Mouse (Mus musculus) forebrain, postnatal 0 days (tissue): Measurements from ENCODE around the gene Idua. TPM values are rescaled to one million over a fixed set of nuclear protein-coding genes. Genes with fewer than 3 reads are reported as not detected.

Experiments
- ATAC-seq: fragments of 200-750 bp; cut with Nextera tagmentation; 2 replicates; pipeline ENCODE4 v1.8.0; 2017; ENCODE audit warnings: mild to moderate bottlenecking, moderate library complexity
- DNase-seq: peaks from one replicate; pipeline ENCODE4 v3.0.0-alpha.2; 2015
- H3K27ac ChIP-seq: fragments of 300-500 bp; sonication (generic); 2 replicates; pipeline ENCODE4 v1.5.1; 2014; ENCODE audit warnings: low read depth, mild to moderate bottlenecking, antibody characterized with exemption, low read length, moderate library complexity, mixed read lengths
- H3K27me3 ChIP-seq: fragments of 300-500 bp; sonication (generic); 2 replicates; pipeline ENCODE4 v1.6.1; 2014; ENCODE audit warnings: mild to moderate bottlenecking, low read length, mixed read lengths; ENCODE audit not compliant: insufficient read depth
- H3K36me3 ChIP-seq: fragments of 300-500 bp; sonication (generic); 2 replicates; pipeline ENCODE4 v1.6.1; 2014; ENCODE audit warnings: mild to moderate bottlenecking, moderate library complexity; ENCODE audit not compliant: insufficient read depth
- H3K4me1 ChIP-seq: fragments of 300-500 bp; sonication (generic); 2 replicates; pipeline ENCODE4 v1.6.1; 2014; ENCODE audit warnings: antibody characterized with exemption; ENCODE audit not compliant: insufficient read depth
- H3K4me2 ChIP-seq: fragments of 300-500 bp; sonication (generic); 2 replicates; pipeline ENCODE4 v1.6.1; 2014; ENCODE audit warnings: low read depth, mild to moderate bottlenecking, moderate library complexity
- H3K4me3 ChIP-seq: fragments of 300-500 bp; sonication (generic); 2 replicates; pipeline ENCODE4 v1.5.1; 2014; ENCODE audit warnings: low read depth, low read length, mixed read lengths
- H3K9ac ChIP-seq: fragments of 300-500 bp; sonication (generic); 2 replicates; pipeline ENCODE4 v1.6.1; 2014; ENCODE audit warnings: mild to moderate bottlenecking
- H3K9me3 ChIP-seq: fragments of 300-500 bp; sonication (generic); 2 replicates; pipeline ENCODE4 v1.6.1; 2016; ENCODE audit warnings: low read length
- CTCF ChIP-seq: sonication (generic); IDR thresholded peaks from 2 replicates; pipeline ENCODE4 v1.5.1; 2016; ENCODE audit warnings: antibody characterized with exemption, control low read depth, low read depth
- WGBS: fragments of 180-500 bp; shearing (Covaris S2); extraction: QIAGEN DNeasy Blood & Tissue Kit; methylation state at CpG from one replicate; pipeline ENCODE4 v1.1.7; 2014; 5-methylcytosine and 5-hydroxymethylcytosine counted together
- polyA plus RNA-seq: library from polyadenylated mRNA; unstranded; fragments of >200 nt; fragmentation: Nextera tagmentation; extraction: Ambion mirVana; gene quantifications from 2 replicates; pipeline ENCODE4 v1.2.1, GENCODE M21; 2015
- total RNA-seq: library from RNA; depleted of rRNA; stranded (reverse); fragments of >200 nt; gene quantifications from 2 replicates; pipeline ENCODE4 v1.2.3, GENCODE M21; 2014

Idua gene
- total and polyA plus RNA-seq, 2 experiments from 2014 or later, result 6.3 to 8.7 TPM

DNA sequence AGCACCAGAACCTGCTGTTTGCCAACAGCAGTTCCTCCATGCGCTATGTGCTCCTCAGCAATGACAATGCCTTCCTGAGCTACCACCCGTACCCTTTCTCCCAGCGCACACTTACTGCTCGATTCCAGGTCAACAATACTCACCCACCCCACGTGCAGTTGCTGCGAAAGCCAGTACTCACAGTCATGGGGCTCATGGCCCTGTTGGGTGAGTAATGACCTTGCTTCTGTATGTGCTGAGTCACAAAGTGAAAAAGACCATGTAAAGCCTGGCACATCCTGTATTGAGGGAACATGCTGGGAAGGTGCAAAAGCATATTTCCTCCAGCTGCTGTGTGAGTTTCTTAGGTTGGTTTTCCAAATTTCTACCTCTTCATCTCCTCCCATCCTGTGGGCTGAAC lies 20.7 kb downstream of the Idua start:
- Histone ChIP-seq H3K9me3 (no peaks in the 10 kb centered on the region), H3K4me1 (peaks cover 9% of the 10 kb centered on the region), H3K4me3 (no peak overlapping the region), H3K27me3 (no peaks in the 10 kb centered on the region), H3K4me2 (no peak overlapping the region), H3K36me3 (no peaks in the 10 kb centered on the region), H3K9ac (no peak overlapping the region), H3K27ac (no peak overlapping the region)
- DNase-seq (no peak), ATAC-seq (no peak)
- 96% methylated on average over 6 of the region's 6 CpGs for whole genome bisulfite sequencing
- no peak for TF ChIP-seq CTCF

DNA sequence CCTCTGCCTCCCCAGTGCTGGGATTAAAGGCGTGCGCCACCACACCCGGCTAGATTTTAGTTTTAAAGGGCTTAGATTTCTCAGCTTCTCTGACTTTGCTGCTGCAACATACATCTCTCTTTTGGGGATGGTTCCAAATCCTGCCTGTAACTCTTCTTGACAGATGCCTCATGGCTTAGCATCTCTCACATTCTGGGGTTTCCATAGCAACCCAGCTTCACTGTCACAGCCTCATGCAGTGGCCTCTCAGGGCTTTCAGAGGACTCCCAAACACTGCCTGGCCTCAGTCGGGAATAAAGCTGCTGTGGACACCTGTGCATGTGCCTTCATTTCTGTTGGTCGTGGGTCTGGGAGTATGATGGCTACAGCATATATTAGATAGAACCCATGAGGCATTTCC lies 29.0 kb downstream of the Idua start:
- no peak for TF ChIP-seq CTCF
- Histone ChIP-seq H3K36me3 (no peaks in the 10 kb centered on the region), H3K9ac (no peak overlapping the region), H3K4me3 (no peak overlapping the region), H3K9me3 (no peaks in the 10 kb centered on the region), H3K4me1 (no peaks in the 10 kb centered on the region), H3K27me3 (0 out of 2 replicates have a peak, but pooled peaks cover 8% of the 10 kb centered on the region), H3K27ac (no peak overlapping the region), H3K4me2 (no peak overlapping the region)
- WGBS, result 62% methylated on average over 5 of the region's 5 CpGs
- DNase-seq, result peak; percentile 67
- peak; percentile 39; the same call in 1 of the 2 replicates for ATAC-seq

GRCm38 (mm10) chr5:108691152-108691551 lies 31.0 kb downstream of the Idua start:
- Histone ChIP-seq H3K9me3 (no peaks in the 10 kb centered on the region), H3K4me1 (0 out of 2 replicates have a peak, but pooled peaks cover 2% of the 10 kb centered on the region), H3K27me3 (0 out of 2 replicates have a peak, but pooled peaks cover 8% of the 10 kb centered on the region), H3K9ac (no peak overlapping the region), H3K27ac (no peak overlapping the region), H3K36me3 (no peaks in the 10 kb centered on the region), H3K4me2 (no peak overlapping the region), H3K4me3 (no peak overlapping the region)
- WGBS, result 84% methylated on average over 4 of the region's 4 CpGs
- no peak for ATAC-seq
- TF ChIP-seq CTCF, result no peak
- no peak for DNase-seq

DNA sequence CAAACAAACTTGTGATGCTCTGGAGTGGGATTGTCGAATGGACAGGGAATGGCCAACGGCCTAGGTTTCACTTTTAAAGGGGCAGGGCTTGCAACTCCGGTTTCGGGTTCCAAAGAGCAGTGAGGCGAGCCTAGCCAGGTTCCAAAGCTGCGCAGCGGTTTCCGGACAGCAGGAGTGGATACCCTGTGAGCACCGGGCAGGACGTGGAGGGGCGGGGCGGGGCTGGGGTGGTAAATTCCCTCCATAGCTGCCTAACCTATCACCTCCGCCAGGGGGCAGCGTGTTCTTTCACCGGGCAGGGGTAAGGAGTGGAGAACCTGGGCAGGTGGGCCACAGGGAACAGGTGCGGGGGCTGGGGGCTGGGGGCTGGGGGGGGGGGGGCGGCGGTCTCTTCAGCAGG lies 32.1 kb downstream of the Idua start, which contains the start of gene Fgfrl1:
Fgfrl1 (plus strand) TSS at position 112 of the 400 bp plus-strand sequence.
- DNase-seq (no peak), ATAC-seq (no peak)
- 5% methylated on average over 14 of the region's 18 CpGs for WGBS
- H3K4me2 ChIP-seq, result peak within 1 kb of the TSS; percentile 95
- H3K27ac ChIP-seq, result no peak within 1 kb of the TSS
- 0 out of 2 replicates have a peak, but pooled peaks cover 8% of the 10 kb centered on the region for H3K27me3 ChIP-seq
- H3K36me3 ChIP-seq, result no peaks in the 10 kb centered on the region
- TF ChIP-seq CTCF, result peak; percentile 47
- no peak within 1 kb of the TSS for H3K9ac ChIP-seq
- 0 out of 2 replicates have a peak within 1 kb of the TSS, but pooled peaks have one; percentile 12 for H3K4me3 ChIP-seq
- H3K9me3 ChIP-seq, result no peaks in the 10 kb centered on the region
- 0 out of 2 replicates have a peak, but pooled peaks cover 2% of the 10 kb centered on the region for H3K4me1 ChIP-seq

DNA sequence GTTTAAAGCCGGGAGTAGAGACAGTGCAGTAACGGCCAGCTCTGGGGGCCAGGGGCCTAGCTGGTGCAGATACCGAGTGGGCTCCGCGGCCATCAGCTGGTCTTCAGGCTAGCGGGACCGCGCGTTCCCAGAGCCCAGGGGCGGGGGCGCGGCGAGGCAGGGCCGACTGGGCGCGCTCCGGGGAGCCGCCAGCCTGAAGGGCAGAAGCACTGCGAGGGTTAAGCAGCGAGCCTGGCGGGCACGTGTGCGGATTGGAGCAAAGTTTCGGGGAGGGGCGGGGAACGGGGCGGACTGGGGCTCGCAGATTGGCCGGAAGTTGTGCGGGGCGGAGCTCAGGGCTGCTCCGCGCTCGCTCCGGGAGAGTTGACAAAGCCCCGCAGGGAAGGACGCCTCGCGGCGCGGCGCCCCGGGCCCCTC lies 33.7 kb downstream of the Idua start:
- no peaks in the 10 kb centered on the region for H3K36me3 ChIP-seq
- WGBS, result 1% methylated on average over 34 of the region's 43 CpGs
- H3K4me3 ChIP-seq, result peak overlapping the region; percentile 65
- no peak overlapping the region for H3K27ac ChIP-seq
- no peak for TF ChIP-seq CTCF
- peak; percentile 91 for DNase-seq
- H3K9me3 ChIP-seq, result no peaks in the 10 kb centered on the region
- H3K27me3 ChIP-seq, result 0 out of 2 replicates have a peak, but pooled peaks cover 8% of the 10 kb centered on the region
- 0 out of 2 replicates have a peak, but pooled peaks cover 2% of the 10 kb centered on the region for H3K4me1 ChIP-seq
- H3K4me2 ChIP-seq, result peak overlapping the region; percentile 95
- H3K9ac ChIP-seq, result no peak overlapping the region
- ATAC-seq, result peak; percentile 98

GRCm38 (mm10) chr5:108694352-108695261 lies 34.5 kb downstream of the Idua start:
- ATAC-seq, result peak; percentile 32
- H3K27ac ChIP-seq, result no peak overlapping the region
- WGBS, result 3% methylated on average over 71 of the region's 99 CpGs

GRCm38 (mm10) chr5:108695861-108696260 lies 35.7 kb downstream of the Idua start:
- DNase-seq, result no peak
- Histone ChIP-seq H3K9ac (no peak overlapping the region), H3K4me3 (no peak overlapping the region), H3K27ac (no peak overlapping the region), H3K9me3 (no peaks in the 10 kb centered on the region), H3K36me3 (no peaks in the 10 kb centered on the region), H3K4me1 (0 out of 2 replicates have a peak, but pooled peaks cover 2% of the 10 kb centered on the region), H3K4me2 (no peak overlapping the region), H3K27me3 (0 out of 2 replicates have a peak, but pooled peaks cover 8% of the 10 kb centered on the region)
- no peak for TF ChIP-seq CTCF
- ATAC-seq, result no peak
- 99% methylated on average over 12 of the region's 12 CpGs for WGBS

More at GRCm38 (mm10) chr5:108694352-108695261, 34.5 kb downstream of the Idua start:
- no peak for DNase-seq
- no peak for TF ChIP-seq CTCF
- no peaks in the 10 kb centered on the region for H3K9me3 ChIP-seq
- H3K36me3 ChIP-seq, result no peaks in the 10 kb centered on the region
- H3K9ac ChIP-seq, result peak overlapping the region; percentile 39
- H3K4me3 ChIP-seq, result peak overlapping the region; percentile 65
- 0 out of 2 replicates have a peak, but pooled peaks cover 8% of the 10 kb centered on the region for H3K27me3 ChIP-seq
- 0 out of 2 replicates have a peak, but pooled peaks cover 2% of the 10 kb centered on the region for H3K4me1 ChIP-seq
- peak overlapping the region; percentile 95 for H3K4me2 ChIP-seq
